Mouse (Mus musculus) bone marrow, adult 2 months (tissue): ENCODE measurements at regions not wholly inside any gene's neighbourhood (a gene's known extent, or its start where the extent isn't known, plus 50 kb on each side); places are given as distances from the start of the nearest gene placed in this dataset.

ENCODE experiments used
- H3K27ac ChIP-seq: fragments of 200-500 bp; 2 replicates; pipeline ENCODE4 v1.5.1; 2012; ENCODE audit warnings: low read depth, mild to moderate bottlenecking, control low read depth, inconsistent platforms, low read length; ENCODE audit not compliant: control insufficient read depth, poor library complexity, insufficient read depth
- H3K4me1 ChIP-seq: fragments of 200-500 bp; 2 replicates; pipeline ENCODE4 v1.6.1; 2011; ENCODE audit warnings: low read length; ENCODE audit not compliant: control insufficient read depth, insufficient read depth
- H3K4me3 ChIP-seq: fragments of 200-500 bp; replicated peaks from 2 replicates; pipeline ENCODE3; 2011; ENCODE audit warnings: mild to moderate bottlenecking, low read depth, low read length, control low read depth; ENCODE audit not compliant: control insufficient read depth
- CTCF ChIP-seq: fragments of 200-500 bp; IDR thresholded peaks from 2 replicates; pipeline ENCODE4 v1.5.1; 2011; ENCODE audit warnings: low read length, control low read depth; ENCODE audit not compliant: control insufficient read depth, insufficient read depth
- POLR2A ChIP-seq: fragments of 200-500 bp; IDR thresholded peaks from 2 replicates; pipeline ENCODE4 v1.6.1; 2011; ENCODE audit warnings: low read depth, mild to moderate bottlenecking, control low read depth, low read length, borderline replicate concordance; ENCODE audit not compliant: control insufficient read depth
- WGBS: fragments of 180-500 bp; shearing (Covaris S2); methylation state at CpG from one replicate; pipeline ENCODE4 v1.1.7; 2018; 5-methylcytosine and 5-hydroxymethylcytosine counted together

- H3K27ac ChIP-seq, result no peak overlapping the region
These were observed 150.9 kb downstream of the Tpra1 start for GRCm38 (mm10) chr6:89052758-89053460.

GRCm38 (mm10) chr6:89054060-89054459 lies 152.0 kb downstream of the Tpra1 start:
- Histone ChIP-seq H3K4me3 (no peak overlapping the region), H3K27ac (no peak overlapping the region), H3K4me1 (peaks cover 2% of the 10 kb centered on the region; the same call in 1 of the 2 replicates)
- TF ChIP-seq CTCF (no peak), POLR2A (no peak)
- 82% methylated on average over 13 of the region's 13 CpGs for WGBS

More at GRCm38 (mm10) chr6:89052758-89053460, 150.9 kb downstream of the Tpra1 start:
- Histone ChIP-seq H3K4me3 (no peak overlapping the region), H3K4me1 (peaks cover 2% of the 10 kb centered on the region; the same call in 1 of the 2 replicates)
- 71% methylated on average over 9 of the region's 9 CpGs for WGBS
- TF ChIP-seq POLR2A (no peak), CTCF (no peak)

- no peak overlapping the region for H3K4me3 ChIP-seq
- TF ChIP-seq CTCF (no peak), POLR2A (no peak)
- 79% methylated on average over 4 of the region's 4 CpGs for WGBS
- no peak overlapping the region for H3K27ac ChIP-seq
- H3K4me1 ChIP-seq, result no peaks in the 10 kb centered on the region
These were observed 157.5 kb downstream of the Tpra1 start for GRCm38 (mm10) chr6:89059431-89059975.

GRCm38 (mm10) chr6:89064977-89065580 lies 163.0 kb downstream of the Tpra1 start:
- TF ChIP-seq POLR2A (no peak), CTCF (no peak)
- WGBS, result 58% methylated on average over 7 of the region's 7 CpGs
- Histone ChIP-seq H3K4me1 (no peaks in the 10 kb centered on the region), H3K4me3 (no peak overlapping the region), H3K27ac (no peak overlapping the region)

GRCm38 (mm10) chr6:89066588-89066987 lies 164.5 kb downstream of the Tpra1 start:
- WGBS, result 65% methylated on average over 5 of the region's 5 CpGs

GRCm38 (mm10) chr6:89068286-89068685 lies 166.2 kb downstream of the Tpra1 start:
- TF ChIP-seq POLR2A (no peak), CTCF (no peak)
- 95% methylated on average over 5 of the region's 5 CpGs for WGBS
- no peak overlapping the region for H3K27ac ChIP-seq
- H3K4me3 ChIP-seq, result no peak overlapping the region
- H3K4me1 ChIP-seq, result no peaks in the 10 kb centered on the region

More at GRCm38 (mm10) chr6:89066588-89066987, 164.5 kb downstream of the Tpra1 start:
- Histone ChIP-seq H3K27ac (no peak overlapping the region), H3K4me3 (no peak overlapping the region), H3K4me1 (no peaks in the 10 kb centered on the region)
- TF ChIP-seq POLR2A (no peak), CTCF (no peak)

GRCm38 (mm10) chr6:89069108-89069507 lies 167.1 kb downstream of the Tpra1 start:
- Histone ChIP-seq H3K4me1 (no peaks in the 10 kb centered on the region), H3K4me3 (no peak overlapping the region), H3K27ac (no peak overlapping the region)
- TF ChIP-seq POLR2A (no peak), CTCF (no peak)
- 77% methylated on average over 5 of the region's 5 CpGs for WGBS

GRCm38 (mm10) chr6:89070011-89070410 lies 168.0 kb downstream of the Tpra1 start:
- TF ChIP-seq CTCF, result no peak
- H3K4me3 ChIP-seq, result no peak overlapping the region
- H3K4me1 ChIP-seq, result no peaks in the 10 kb centered on the region
- no peak overlapping the region for H3K27ac ChIP-seq
- 7% methylated on average over 3 of the region's 3 CpGs for WGBS

- no peak overlapping the region for H3K27ac ChIP-seq
- H3K4me1 ChIP-seq, result no peaks in the 10 kb centered on the region
- H3K4me3 ChIP-seq, result no peak overlapping the region
- WGBS, result 35% methylated on average over 2 of the region's 2 CpGs
- TF ChIP-seq CTCF (no peak), POLR2A (no peak)
These were observed 169.7 kb downstream of the Tpra1 start for GRCm38 (mm10) chr6:89071766-89072165.
